Mouse (Mus musculus) cerebellum, adult 11 months (tissue): ENCODE measurements around the gene Crybb3.

Experiments
- DNase-seq: peaks from one replicate; pipeline ENCODE4 v3.0.0; 2022

The Crybb3 gene

DNA sequence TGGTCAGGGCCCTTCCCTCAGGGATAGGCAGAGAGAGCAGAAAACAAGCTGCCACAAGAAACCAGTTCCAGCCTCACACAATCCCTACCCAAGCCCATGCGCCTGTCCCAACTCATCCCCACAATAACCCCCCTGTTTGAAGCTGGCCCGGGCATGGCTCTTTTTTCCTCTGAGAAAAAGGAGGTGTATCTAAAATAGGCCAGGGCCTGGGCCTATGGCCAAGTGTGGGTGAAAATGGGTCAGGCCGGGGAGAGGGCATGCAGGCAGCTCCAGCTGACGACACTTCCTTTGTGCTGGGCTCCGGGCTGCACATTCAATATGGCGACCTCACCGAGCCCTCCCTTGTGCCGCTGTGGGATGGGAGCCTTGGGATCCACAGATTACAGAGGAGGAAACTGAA lies 37.9 kb downstream of the Crybb3 start:
- DNase-seq, result peak; percentile 89

DNA sequence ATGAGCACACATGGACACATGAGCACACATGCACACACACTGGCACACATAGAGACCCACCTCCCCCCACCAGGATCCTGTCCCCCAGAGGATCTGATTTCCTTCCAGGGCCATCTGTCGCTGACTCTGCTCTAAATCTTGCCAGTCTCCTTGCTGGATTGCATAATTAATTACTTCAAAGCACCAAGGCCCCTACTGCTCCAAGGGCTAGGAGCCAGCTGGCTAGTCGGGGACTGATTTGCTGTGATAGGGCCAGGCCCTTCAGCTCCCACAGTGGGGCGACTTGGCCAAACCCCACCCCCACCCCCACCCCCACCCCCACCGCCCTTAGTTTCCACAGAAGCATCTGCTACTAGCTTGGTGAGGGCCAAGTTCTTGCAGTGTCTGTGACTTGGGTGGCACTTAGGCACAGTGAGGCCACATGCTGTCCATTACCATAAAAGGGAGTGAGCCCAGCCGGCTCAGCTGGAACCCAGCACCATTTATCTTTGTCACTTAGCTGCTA lies 39.8 kb downstream of the Crybb3 start:
- peak; percentile 92 for DNase-seq

GRCm38 (mm10) chr5:113040776-113041175 lies 40.6 kb downstream of the Crybb3 start:
- peak; percentile 50 for DNase-seq

GRCm38 (mm10) chr5:113038601-113039000 lies 42.8 kb downstream of the Crybb3 start:
- no peak for DNase-seq

DNA sequence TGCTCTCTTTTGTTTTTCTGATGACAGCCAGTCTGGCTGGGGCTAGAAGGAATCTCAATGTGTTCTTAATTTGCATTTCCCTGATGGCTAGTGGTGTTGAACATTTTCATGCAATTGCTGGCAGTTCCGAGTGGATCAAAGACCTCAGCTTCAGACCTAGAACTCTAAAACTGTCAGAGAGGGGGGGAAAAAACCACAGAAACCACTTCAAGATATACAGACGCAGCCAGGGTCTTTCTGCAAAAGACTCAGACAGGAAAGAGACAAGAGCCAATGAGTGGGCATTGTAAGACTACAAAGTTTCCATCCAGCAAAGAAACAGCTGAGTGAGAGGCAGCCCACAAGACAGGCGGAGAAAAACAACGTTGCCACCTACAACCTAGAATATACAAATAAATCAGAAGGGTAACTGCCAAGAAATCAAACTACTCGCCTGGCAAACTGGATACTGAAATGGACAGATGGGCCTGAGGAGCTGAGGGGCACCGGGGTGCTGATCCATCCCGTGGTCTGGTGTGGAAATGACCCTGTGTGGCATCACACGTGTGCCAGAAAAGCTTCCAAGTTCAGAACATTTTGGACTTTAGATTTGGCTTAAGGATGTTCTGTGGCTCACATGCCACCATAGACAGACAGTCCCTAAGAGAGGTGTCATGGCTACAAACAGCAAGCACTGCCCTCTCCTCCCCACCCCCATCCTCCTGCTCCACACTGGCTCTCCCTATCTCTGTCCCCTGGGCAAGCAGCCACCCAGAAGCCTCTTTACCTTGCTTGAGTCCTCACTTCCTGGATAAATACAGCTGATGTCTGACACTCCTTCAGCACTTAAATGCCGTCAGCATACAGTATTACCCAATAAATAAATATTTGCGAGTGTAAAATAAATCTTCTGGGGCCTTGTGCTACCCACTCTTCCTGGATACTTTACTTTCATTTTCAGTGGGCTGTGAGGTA lies 46.0 kb downstream of the Crybb3 start:
- no peak for DNase-seq

DNA sequence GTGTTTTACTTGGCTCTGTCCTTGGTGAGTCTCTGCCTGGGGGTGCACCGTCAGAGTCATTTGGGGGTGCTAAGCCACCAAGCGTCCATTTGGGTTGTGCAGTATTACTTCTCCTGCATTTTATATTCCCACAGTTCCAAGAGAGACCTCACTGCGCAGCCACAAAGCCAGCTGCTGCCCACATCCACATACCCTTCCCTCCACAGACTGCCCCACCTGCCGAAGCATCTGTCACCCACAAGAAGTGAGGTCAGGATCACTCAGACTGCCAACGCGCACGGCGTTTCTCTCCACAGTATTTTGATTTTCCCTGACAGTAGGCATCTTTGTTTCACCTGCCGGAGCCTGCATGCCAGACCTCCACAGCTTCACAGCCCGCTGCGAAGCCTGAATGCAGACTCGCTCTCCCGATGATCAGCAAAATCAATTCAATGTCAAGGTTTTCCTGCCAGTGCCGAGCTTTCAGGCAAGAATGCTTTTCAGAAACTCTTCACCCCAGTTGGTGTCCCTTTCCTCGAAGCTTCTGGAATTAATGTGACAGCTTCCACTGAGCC lies 50.1 kb downstream of the Crybb3 start:
- DNase-seq, result no peak

- DNase-seq, result no peak
Measured at GRCm38 (mm10) chr5:113030082-113030481, 51.3 kb downstream of the Crybb3 start.

GRCm38 (mm10) chr5:113026706-113027105 lies 54.7 kb downstream of the Crybb3 start:
- no peak for DNase-seq
